Mouse (Mus musculus): ENCODE results near the gene Fbxw10. TPM values are rescaled to one million over a fixed set of nuclear protein-coding genes. Genes with fewer than 3 reads are reported as not detected.
A peak's percentile ranks its signal among the peaks of the same experiment; 100 is the strongest.

Gene Fbxw10
- total and polyA plus RNA-seq, 2 experiments from 2014 or later, result 0.36 to 0.37 TPM

- Histone ChIP-seq H3K4me2 (ENCODE audit: low read depth, low read length) (no peak overlapping the region), H3K9me3 (ENCODE audit: low read length) (no peaks in the 10 kb centered on the region), H3K4me3 (ENCODE audit: low read length) (no peak overlapping the region), H3K27me3 (ENCODE audit: insufficient read depth, low read length) (no peaks in the 10 kb centered on the region), H3K9ac (replicated peaks; ENCODE audit: low read length) (no peak overlapping the region), H3K27ac (no peak overlapping the region), H3K4me1 (ENCODE audit: insufficient read depth, low read length) (no peaks in the 10 kb centered on the region), H3K36me3 (ENCODE audit: insufficient read depth, low read length) (no peaks in the 10 kb centered on the region)
- TF ChIP-seq CTCF (IDR thresholded peaks at IDR 0.05; ENCODE audit: low read depth), result no peak
- 83% methylated on average over 1 of the region's 1 CpGs for WGBS
- DNase-seq (ENCODE audit: low spot score), result no peak
- ATAC-seq, result no peak
Observed at GRCm38 (mm10) chr11:62877391-62877790, 30.5 kb downstream of the Fbxw10 start.

- no peak for ATAC-seq
- no peaks in the 10 kb centered on the region for H3K4me1 ChIP-seq (ENCODE audit: insufficient read depth, low read length)
- no peak overlapping the region for H3K27ac ChIP-seq
- no peak for DNase-seq (ENCODE audit: low spot score)
- 24% methylated on average over 9 of the region's 9 CpGs for WGBS
- no peaks in the 10 kb centered on the region for H3K36me3 ChIP-seq (ENCODE audit: insufficient read depth, low read length)
- TF ChIP-seq CTCF (IDR thresholded peaks at IDR 0.05; ENCODE audit: low read depth), result no peak
- H3K4me3 ChIP-seq (ENCODE audit: low read length), result peak overlapping the region; percentile 67
- no peaks in the 10 kb centered on the region for H3K9me3 ChIP-seq (ENCODE audit: low read length)
- H3K9ac ChIP-seq (replicated peaks; ENCODE audit: low read length), result peak overlapping the region; percentile 79; the same call in 1 of the 2 replicates
- H3K27me3 ChIP-seq (ENCODE audit: insufficient read depth, low read length), result no peaks in the 10 kb centered on the region
- H3K4me2 ChIP-seq (ENCODE audit: low read depth, low read length), result peak overlapping the region; percentile 81
Observed at GRCm38 (mm10) chr11:62878728-62879127, 31.9 kb downstream of the Fbxw10 start.

- peak within 1 kb of the TSS; percentile 86 for H3K27ac ChIP-seq
- H3K9ac ChIP-seq (replicated peaks; ENCODE audit: low read length), result peak within 1 kb of the TSS; percentile 79
- 2% methylated on average over 55 of the region's 55 CpGs for WGBS
- H3K4me3 ChIP-seq (ENCODE audit: low read length), result peak within 1 kb of the TSS; percentile 67
- H3K4me2 ChIP-seq (ENCODE audit: low read depth, low read length), result peak within 1 kb of the TSS; percentile 81
- peak; percentile 99 for DNase-seq (ENCODE audit: low spot score)
- no peaks in the 10 kb centered on the region for H3K27me3 ChIP-seq (ENCODE audit: insufficient read depth, low read length)
- no peaks in the 10 kb centered on the region for H3K4me1 ChIP-seq (ENCODE audit: insufficient read depth, low read length)
- no peaks in the 10 kb centered on the region for H3K9me3 ChIP-seq (ENCODE audit: low read length)
- peak; percentile 98 for ATAC-seq
- TF ChIP-seq CTCF (IDR thresholded peaks at IDR 0.05; ENCODE audit: low read depth), result no peak
- H3K36me3 ChIP-seq (ENCODE audit: insufficient read depth, low read length), result no peaks in the 10 kb centered on the region
Observed at GRCm38 (mm10) chr11:62879220-62880048, 32.6 kb downstream of the Fbxw10 start, which contains the start of gene Tvp23b. Gene Tvp23b, plus strand, starts transcription at chr11:62879455.

- Histone ChIP-seq H3K9ac (replicated peaks; ENCODE audit: low read length) (no peak overlapping the region), H3K9me3 (ENCODE audit: low read length) (no peaks in the 10 kb centered on the region), H3K4me1 (ENCODE audit: insufficient read depth, low read length) (no peaks in the 10 kb centered on the region), H3K4me3 (ENCODE audit: low read length) (no peak overlapping the region), H3K27me3 (ENCODE audit: insufficient read depth, low read length) (no peaks in the 10 kb centered on the region), H3K4me2 (ENCODE audit: low read depth, low read length) (no peak overlapping the region), H3K27ac (no peak overlapping the region), H3K36me3 (ENCODE audit: insufficient read depth, low read length) (peaks cover 22% of the 10 kb centered on the region; the same call in 1 of the 2 replicates)
- ATAC-seq (no peak), DNase-seq (ENCODE audit: low spot score) (no peak)
- TF ChIP-seq CTCF (IDR thresholded peaks at IDR 0.05; ENCODE audit: low read depth), result no peak
- WGBS, result 84% methylated on average over 8 of the region's 8 CpGs
Observed at GRCm38 (mm10) chr11:62883407-62883806, 36.5 kb downstream of the Fbxw10 start.

DNA sequence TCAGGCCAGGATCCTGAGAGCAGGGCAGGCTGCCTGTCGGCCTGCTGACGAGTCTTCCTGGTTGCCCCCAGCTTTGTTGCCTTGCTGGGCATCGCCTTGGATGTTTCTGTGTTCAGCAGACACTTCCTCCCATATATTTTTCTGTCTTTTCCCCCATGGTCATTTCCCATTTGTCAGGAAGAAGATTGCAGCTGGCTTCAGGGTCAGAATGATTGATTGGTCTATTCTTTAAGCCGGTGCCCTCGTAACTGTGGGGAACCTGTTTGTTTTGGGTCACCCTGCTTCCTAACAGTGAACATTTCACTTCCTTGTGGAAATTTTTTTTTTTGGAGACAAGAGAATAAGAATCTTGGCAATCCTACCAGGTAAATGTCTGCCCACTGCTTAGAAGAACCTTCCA is 38.5 kb downstream of the Fbxw10 start:
- no peaks in the 10 kb centered on the region for H3K27me3 ChIP-seq (ENCODE audit: insufficient read depth, low read length)
- DNase-seq (ENCODE audit: low spot score) (no peak), ATAC-seq (no peak)
- H3K4me1 ChIP-seq (ENCODE audit: insufficient read depth, low read length), result no peaks in the 10 kb centered on the region
- H3K4me3 ChIP-seq (ENCODE audit: low read length), result no peak overlapping the region
- no peak overlapping the region for H3K4me2 ChIP-seq (ENCODE audit: low read depth, low read length)
- H3K36me3 ChIP-seq (ENCODE audit: insufficient read depth, low read length), result peaks cover 22% of the 10 kb centered on the region; the same call in 1 of the 2 replicates
- TF ChIP-seq CTCF (IDR thresholded peaks at IDR 0.05; ENCODE audit: low read depth), result no peak
- no peaks in the 10 kb centered on the region for H3K9me3 ChIP-seq (ENCODE audit: low read length)
- 66% methylated on average over 5 of the region's 5 CpGs for WGBS
- no peak overlapping the region for H3K9ac ChIP-seq (replicated peaks; ENCODE audit: low read length)
- H3K27ac ChIP-seq, result no peak overlapping the region

DNA sequence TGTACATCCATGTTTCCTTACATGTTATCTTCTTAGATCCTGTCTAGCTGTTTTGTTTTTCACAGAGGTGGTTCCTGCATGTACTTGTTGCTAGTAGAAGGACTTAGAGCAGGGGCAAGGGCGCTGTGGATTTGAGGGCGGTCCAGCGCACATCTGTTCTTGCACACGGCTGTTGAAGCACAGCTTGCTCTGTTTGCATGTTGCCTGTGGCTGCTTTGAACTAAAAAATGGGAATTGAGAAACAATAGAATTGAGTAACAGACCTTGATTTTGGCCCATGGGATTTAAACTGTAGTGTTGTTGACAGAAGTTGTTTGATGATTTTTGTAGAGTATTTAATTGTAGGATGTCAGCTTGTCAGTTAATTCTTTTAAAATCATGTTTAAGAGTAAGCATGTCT is 43.9 kb downstream of the Fbxw10 start:
- Histone ChIP-seq H3K36me3 (ENCODE audit: insufficient read depth, low read length) (peaks cover 19% of the 10 kb centered on the region; the same call in 1 of the 2 replicates), H3K4me1 (ENCODE audit: insufficient read depth, low read length) (no peaks in the 10 kb centered on the region), H3K27ac (no peak overlapping the region), H3K9ac (replicated peaks; ENCODE audit: low read length) (no peak overlapping the region), H3K4me2 (ENCODE audit: low read depth, low read length) (no peak overlapping the region), H3K27me3 (ENCODE audit: insufficient read depth, low read length) (no peaks in the 10 kb centered on the region), H3K4me3 (ENCODE audit: low read length) (no peak overlapping the region), H3K9me3 (ENCODE audit: low read length) (no peaks in the 10 kb centered on the region)
- WGBS, result 83% methylated on average over 4 of the region's 4 CpGs
- ATAC-seq (no peak), DNase-seq (ENCODE audit: low spot score) (no peak)
- no peak for TF ChIP-seq CTCF (IDR thresholded peaks at IDR 0.05; ENCODE audit: low read depth)

DNA sequence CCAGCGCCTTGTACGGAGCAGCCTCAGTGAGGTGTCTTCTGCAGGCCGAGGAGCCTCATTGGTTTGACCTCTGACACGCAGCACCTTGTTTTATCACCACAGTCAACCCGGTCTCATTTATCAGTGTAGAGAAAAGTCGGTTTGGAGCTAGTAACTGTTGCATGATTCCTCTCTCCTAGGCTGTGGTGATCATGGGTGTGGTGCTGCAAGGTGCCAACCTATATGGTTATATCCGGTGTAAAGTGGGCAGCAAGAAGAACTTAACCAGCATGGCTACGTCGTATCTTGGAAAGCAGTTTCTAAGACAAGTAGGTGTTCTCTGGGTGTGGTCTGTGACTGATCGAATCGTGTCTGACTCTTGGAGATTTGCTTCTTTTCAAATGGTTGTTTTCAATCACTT is 44.9 kb downstream of the Fbxw10 start:
- Histone ChIP-seq H3K4me1 (ENCODE audit: insufficient read depth, low read length) (no peaks in the 10 kb centered on the region), H3K9me3 (ENCODE audit: low read length) (no peaks in the 10 kb centered on the region), H3K4me2 (ENCODE audit: low read depth, low read length) (no peak overlapping the region), H3K9ac (replicated peaks; ENCODE audit: low read length) (no peak overlapping the region), H3K36me3 (ENCODE audit: insufficient read depth, low read length) (peaks cover 14% of the 10 kb centered on the region; the same call in 1 of the 2 replicates), H3K27me3 (ENCODE audit: insufficient read depth, low read length) (no peaks in the 10 kb centered on the region), H3K27ac (no peak overlapping the region), H3K4me3 (ENCODE audit: low read length) (no peak overlapping the region)
- no peak for TF ChIP-seq CTCF (IDR thresholded peaks at IDR 0.05; ENCODE audit: low read depth)
- 95% methylated on average over 11 of the region's 11 CpGs for WGBS
- no peak for ATAC-seq
- no peak for DNase-seq (ENCODE audit: low spot score)
